Mouse (Mus musculus) stomach, embryonic 16.5 days (tissue): ENCODE results near the gene Znfx1. TPM values are rescaled to one million over a fixed set of nuclear protein-coding genes. Genes with fewer than 3 reads are reported as not detected.

Experiments
- ATAC-seq: fragments of 200-750 bp; cut with Nextera tagmentation; 2 replicates; pipeline ENCODE4 v1.8.0; 2017; ENCODE audit warnings: moderate number of reproducible peaks, moderate TSS enrichment; ENCODE audit not compliant: insufficient read depth, low FRiP score
- H3K27ac ChIP-seq: fragments of 300-500 bp; sonication (generic); 2 replicates; pipeline ENCODE4 v1.5.1; 2014; ENCODE audit warnings: low read length
- H3K27me3 ChIP-seq: fragments of 300-500 bp; sonication (generic); 2 replicates; pipeline ENCODE4 v1.6.1; 2014; ENCODE audit warnings: low read length, control low read depth, mixed read lengths; ENCODE audit not compliant: control insufficient read depth, insufficient read depth
- H3K36me3 ChIP-seq: fragments of 300-500 bp; sonication (generic); 2 replicates; pipeline ENCODE4 v1.6.1; 2014; ENCODE audit warnings: low read length; ENCODE audit not compliant: control insufficient read depth, insufficient read depth
- H3K4me1 ChIP-seq: fragments of 300-500 bp; sonication (generic); 2 replicates; pipeline ENCODE4 v1.6.1; 2014; ENCODE audit warnings: low read length, control low read depth, mixed read lengths; ENCODE audit not compliant: control insufficient read depth, insufficient read depth
- H3K4me2 ChIP-seq: fragments of 300-500 bp; sonication (generic); 2 replicates; pipeline ENCODE4 v1.6.1; 2014; ENCODE audit warnings: low read depth, low read length, mixed read lengths
- H3K4me3 ChIP-seq: fragments of 300-500 bp; sonication (generic); replicated peaks from 2 replicates; pipeline ENCODE4 v1.5.1; 2014; ENCODE audit warnings: mild to moderate bottlenecking, low read length
- H3K9ac ChIP-seq: fragments of 300-500 bp; sonication (generic); 2 replicates; pipeline ENCODE4 v1.6.1; 2014; ENCODE audit warnings: low read length
- H3K9me3 ChIP-seq: fragments of 300-500 bp; sonication (generic); replicated peaks from 2 replicates; pipeline ENCODE4 v1.6.1; 2016; ENCODE audit warnings: low read length, control low read depth; ENCODE audit not compliant: control insufficient read depth
- WGBS: fragments of 180-500 bp; shearing (Covaris S2); extraction: QIAGEN DNeasy Blood & Tissue Kit; methylation state at CpG from one replicate; pipeline ENCODE4 v1.1.7; 2014; 5-methylcytosine and 5-hydroxymethylcytosine counted together
- polyA plus RNA-seq: library from polyadenylated mRNA; unstranded; fragments of >200 nt; fragmentation: Nextera tagmentation; extraction: Ambion mirVana; gene quantifications from 2 replicates; pipeline ENCODE4 v1.2.1, GENCODE M21; 2015

Gene Znfx1
- polyA plus RNA-seq, 1 experiment from 2014 or later, result 9.5 TPM

DNA sequence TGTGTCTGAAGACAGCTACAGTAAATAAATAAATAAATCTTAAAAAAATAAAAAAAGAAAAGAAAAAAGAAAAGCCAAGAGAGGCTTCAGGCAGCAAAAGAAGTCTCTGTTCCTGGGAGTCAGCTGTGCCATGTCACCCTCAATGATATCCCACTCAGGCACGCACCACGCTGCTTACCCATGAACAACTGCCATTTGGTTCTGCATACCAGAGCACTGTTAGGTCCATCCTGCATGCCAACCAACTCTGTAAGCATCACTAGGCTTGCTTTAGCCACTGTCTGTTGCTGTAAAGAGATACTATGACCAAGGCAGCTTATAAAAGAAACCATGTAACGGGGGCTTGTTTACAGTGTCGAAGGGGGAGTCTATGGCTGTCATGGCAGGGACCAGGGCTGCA, 13.5 kb upstream of the Znfx1 start:
- Histone ChIP-seq H3K27me3 (no peaks in the 10 kb centered on the region), H3K4me2 (no peak overlapping the region), H3K4me1 (peaks cover 10% of the 10 kb centered on the region; the same call in 1 of the 2 replicates), H3K36me3 (no peaks in the 10 kb centered on the region), H3K9me3 (no peaks in the 10 kb centered on the region), H3K4me3 (no peak overlapping the region), H3K9ac (no peak overlapping the region), H3K27ac (no peak overlapping the region)
- ATAC-seq, result no peak
- WGBS, result 83% methylated on average over 4 of the region's 4 CpGs

DNA sequence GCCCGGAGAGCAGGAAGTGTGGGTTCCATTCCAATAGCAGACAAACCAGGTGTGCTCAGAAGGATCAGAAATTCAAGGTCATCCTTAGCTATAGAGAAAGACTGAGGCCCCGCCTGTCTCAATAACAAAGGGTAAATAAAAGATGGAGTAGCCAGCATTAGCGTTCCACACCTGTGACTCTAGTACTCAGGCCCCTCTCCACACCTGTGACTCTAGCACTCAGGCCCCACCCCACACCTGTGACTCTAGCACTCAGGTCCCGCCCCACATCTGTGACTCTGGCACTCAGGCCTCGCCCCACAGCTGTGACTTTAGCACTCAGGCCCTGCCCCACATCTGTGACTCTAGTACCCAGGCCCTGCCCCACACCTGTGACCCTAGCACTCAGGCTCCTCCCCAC, 11.8 kb upstream of the Znfx1 start:
- Histone ChIP-seq H3K4me1 (peaks cover 5% of the 10 kb centered on the region; the same call in 1 of the 2 replicates), H3K36me3 (no peaks in the 10 kb centered on the region), H3K9me3 (no peaks in the 10 kb centered on the region), H3K27me3 (no peaks in the 10 kb centered on the region), H3K4me2 (no peak overlapping the region), H3K9ac (no peak overlapping the region), H3K27ac (no peak overlapping the region), H3K4me3 (no peak overlapping the region)
- ATAC-seq, result no peak
- 86% methylated on average over 5 of the region's 5 CpGs for WGBS

- Histone ChIP-seq H3K27ac (peak overlapping the region; percentile 14), H3K36me3 (no peaks in the 10 kb centered on the region), H3K4me1 (no peaks in the 10 kb centered on the region), H3K4me2 (peak overlapping the region; percentile 59), H3K9ac (peak overlapping the region; percentile 71), H3K27me3 (no peaks in the 10 kb centered on the region), H3K4me3 (peak overlapping the region; percentile 48), H3K9me3 (no peaks in the 10 kb centered on the region)
- WGBS, result 7% methylated on average over 22 of the region's 22 CpGs
- ATAC-seq, result peak; percentile 95
Observed at GRCm38 (mm10) chr2:167071641-167072601, 9.1 kb upstream of the Znfx1 start.

DNA sequence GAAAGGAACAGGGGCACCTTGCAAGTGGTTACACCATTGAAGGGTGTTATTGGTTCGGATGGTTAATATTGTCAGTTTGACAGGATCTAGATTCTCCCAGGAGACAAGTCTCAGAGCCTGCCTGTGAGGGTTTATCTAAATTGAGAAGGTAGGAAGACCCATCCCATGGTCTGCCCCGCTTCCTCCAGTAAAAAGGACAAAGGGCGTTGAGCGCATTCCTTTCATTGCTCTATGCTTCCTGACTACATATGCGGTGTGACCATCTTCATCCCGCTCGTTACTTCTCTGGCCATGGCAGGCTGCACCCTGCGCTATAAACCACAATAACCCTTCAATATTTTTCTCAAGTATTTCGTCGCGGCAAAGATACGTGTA, 8.4 kb upstream of the Znfx1 start:
- Histone ChIP-seq H3K4me1 (no peaks in the 10 kb centered on the region), H3K4me3 (peak overlapping the region; percentile 48), H3K27ac (peak overlapping the region; percentile 14), H3K4me2 (peak overlapping the region; percentile 59), H3K27me3 (no peaks in the 10 kb centered on the region), H3K9ac (peak overlapping the region; percentile 71), H3K36me3 (no peaks in the 10 kb centered on the region), H3K9me3 (no peaks in the 10 kb centered on the region)
- 18% methylated on average over 12 of the region's 12 CpGs for WGBS
- ATAC-seq, result no peak

DNA sequence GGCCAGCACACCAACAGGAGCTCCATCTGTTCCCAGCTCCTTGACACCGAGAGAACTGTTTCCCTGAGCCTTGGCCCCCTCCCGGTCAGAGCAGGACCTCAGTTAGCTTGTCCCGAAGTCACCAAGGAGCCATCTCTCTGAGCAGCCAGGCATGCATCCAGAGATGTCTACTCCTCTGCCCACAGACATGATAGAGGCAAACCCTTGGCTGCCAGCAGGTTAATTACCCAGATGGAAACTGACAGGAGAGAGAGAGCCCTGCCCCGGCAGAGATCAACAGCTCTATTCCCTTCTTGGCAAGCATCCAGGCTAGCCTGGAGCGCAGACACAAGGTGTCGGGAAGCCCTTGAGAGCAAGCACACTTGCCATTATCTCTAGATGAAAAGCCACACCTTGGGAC, 7.5 kb upstream of the Znfx1 start:
- no peaks in the 10 kb centered on the region for H3K9me3 ChIP-seq
- 56% methylated on average over 6 of the region's 6 CpGs for WGBS
- peaks cover 5% of the 10 kb centered on the region; the same call in 1 of the 2 replicates for H3K36me3 ChIP-seq
- no peak for ATAC-seq
- H3K27ac ChIP-seq, result no peak overlapping the region
- H3K27me3 ChIP-seq, result no peaks in the 10 kb centered on the region
- H3K4me1 ChIP-seq, result peaks cover under 1% of the 10 kb centered on the region; the same call in 1 of the 2 replicates
- H3K4me3 ChIP-seq, result no peak overlapping the region
- no peak overlapping the region for H3K4me2 ChIP-seq
- H3K9ac ChIP-seq, result no peak overlapping the region

- H3K4me1 ChIP-seq, result peaks cover 10% of the 10 kb centered on the region
- ATAC-seq, result no peak
- no peak overlapping the region for H3K4me2 ChIP-seq
- H3K27me3 ChIP-seq, result no peaks in the 10 kb centered on the region
- peaks cover 6% of the 10 kb centered on the region; the same call in 1 of the 2 replicates for H3K36me3 ChIP-seq
- H3K9me3 ChIP-seq, result no peaks in the 10 kb centered on the region
- no peak overlapping the region for H3K9ac ChIP-seq
- H3K27ac ChIP-seq, result no peak overlapping the region
- H3K4me3 ChIP-seq, result no peak overlapping the region
- WGBS, result 42% methylated on average over 6 of the region's 6 CpGs
Observed at GRCm38 (mm10) chr2:167067575-167067974, 4.8 kb upstream of the Znfx1 start.

GRCm38 (mm10) chr2:167066528-167067516, 4.0 kb upstream of the Znfx1 start:
- no peak overlapping the region for H3K9ac ChIP-seq
- H3K27me3 ChIP-seq, result no peaks in the 10 kb centered on the region
- H3K27ac ChIP-seq, result no peak overlapping the region; the same call in 1 of the 2 replicates
- no peak overlapping the region for H3K4me2 ChIP-seq
- WGBS, result 24% methylated on average over 6 of the region's 6 CpGs
- H3K4me3 ChIP-seq, result no peak overlapping the region
- H3K36me3 ChIP-seq, result peaks cover 6% of the 10 kb centered on the region; the same call in 1 of the 2 replicates
- peaks cover 10% of the 10 kb centered on the region for H3K4me1 ChIP-seq
- H3K9me3 ChIP-seq, result no peaks in the 10 kb centered on the region
- no peak for ATAC-seq

DNA sequence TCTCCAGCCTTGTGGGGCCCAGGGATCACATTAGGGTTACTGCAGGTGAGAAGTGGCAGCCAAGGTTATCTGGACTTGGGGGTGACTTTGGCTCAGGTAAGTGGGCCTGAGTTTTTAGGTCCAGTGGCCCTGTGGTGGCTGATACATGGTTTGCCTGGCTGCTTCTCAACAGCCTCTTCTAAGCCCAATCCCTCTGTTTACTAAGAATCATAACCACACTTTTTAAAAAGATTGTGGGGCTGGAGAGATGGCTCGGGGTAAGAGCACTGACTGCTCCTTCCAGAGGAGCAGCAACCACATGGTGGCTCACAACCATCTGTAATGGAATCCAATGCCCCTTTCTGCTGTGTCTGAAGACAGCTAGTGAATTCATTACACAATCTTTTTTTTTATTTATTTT, 3.2 kb upstream of the Znfx1 start:
- no peak for ATAC-seq
- Histone ChIP-seq H3K9ac (no peak overlapping the region), H3K9me3 (no peaks in the 10 kb centered on the region), H3K36me3 (peaks cover 6% of the 10 kb centered on the region; the same call in 1 of the 2 replicates), H3K4me1 (peaks cover 18% of the 10 kb centered on the region), H3K4me2 (no peak overlapping the region), H3K27me3 (no peaks in the 10 kb centered on the region), H3K4me3 (no peak overlapping the region), H3K27ac (peak overlapping the region; percentile 26)
- WGBS, result 61% methylated on average over 1 of the region's 1 CpGs
